Mouse (Mus musculus) gastrocnemius, postnatal 25 days (tissue): Measurements from ENCODE around the gene Nfatc2ip. TPM values are rescaled to one million over a fixed set of nuclear protein-coding genes. Genes with fewer than 3 reads are reported as not detected.

ENCODE experiments used
- DNase-seq: peaks from one replicate; pipeline ENCODE4 v3.0.0; 2022
- long read RNA-seq, 2 experiments: library from polyadenylated mRNA; stranded (forward); transcript quantifications; one replicate each; pipeline ENCODE4 v2.0.0; 2021
- total RNA-seq, 2 experiments: library from RNA; stranded (reverse); gene quantifications; 1 replicate in 1 of 2; 2 replicates in 1 of 2; pipeline ENCODE4 v1.2.3; 2021

Gene Nfatc2ip
- total RNA-seq: 1 to 10 TPM; 2.8 to 3.2 TPM
- long read RNA-seq, experiment 1, partial matches to known transcripts: 0 of 1 reads
- long read RNA-seq, experiment 1, other reads (novel, unspliced or antisense): 1 of 1 reads
- long read RNA-seq, experiment 2, partial matches to known transcripts: 0 of 1 reads
- long read RNA-seq, experiment 2, other reads (novel, unspliced or antisense): 1 of 1 reads

DNA sequence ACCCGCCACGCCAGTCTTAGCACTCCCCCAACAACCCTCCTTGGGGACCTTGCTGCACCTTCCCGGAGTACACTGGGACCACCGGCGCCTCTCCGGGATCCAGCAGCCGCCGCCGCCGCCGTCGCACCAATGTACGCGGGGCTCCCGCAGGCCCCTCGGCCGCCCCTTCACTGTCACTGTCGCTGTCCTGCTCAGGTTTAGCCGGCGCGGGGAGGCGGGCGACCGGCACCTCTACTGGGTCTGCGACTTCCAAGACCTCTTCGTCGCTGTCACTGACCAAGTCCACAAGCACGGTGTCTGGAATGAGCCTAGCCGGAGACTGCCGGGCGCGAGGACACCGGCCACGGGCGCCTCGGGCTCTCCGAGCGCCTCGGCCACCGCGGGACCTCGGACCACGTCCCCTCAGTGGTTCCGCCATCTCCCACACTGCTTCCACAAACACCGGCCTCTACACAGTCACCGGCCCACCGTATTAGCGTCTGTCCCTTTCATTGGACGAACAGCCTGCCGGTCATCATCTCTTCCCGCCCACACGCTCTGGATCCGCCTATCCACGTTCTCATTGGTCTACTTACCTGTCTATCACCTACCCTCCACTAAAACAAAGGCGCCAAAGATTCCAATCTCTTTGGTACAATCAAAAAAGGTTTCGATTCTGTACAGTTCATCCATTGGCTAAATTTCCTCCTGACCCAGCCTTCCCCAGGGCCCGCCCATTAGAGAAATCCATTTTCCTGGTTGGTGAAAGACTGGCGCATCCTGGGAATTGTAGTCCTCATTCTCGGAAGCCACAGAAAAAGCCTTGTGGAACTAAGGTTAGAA is at the start of gene Nfatc2ip:
TSS of gene Nfatc2ip (minus strand) at position 440 of the 822 bp plus-strand sequence.
- peak; percentile 93 for DNase-seq

DNA sequence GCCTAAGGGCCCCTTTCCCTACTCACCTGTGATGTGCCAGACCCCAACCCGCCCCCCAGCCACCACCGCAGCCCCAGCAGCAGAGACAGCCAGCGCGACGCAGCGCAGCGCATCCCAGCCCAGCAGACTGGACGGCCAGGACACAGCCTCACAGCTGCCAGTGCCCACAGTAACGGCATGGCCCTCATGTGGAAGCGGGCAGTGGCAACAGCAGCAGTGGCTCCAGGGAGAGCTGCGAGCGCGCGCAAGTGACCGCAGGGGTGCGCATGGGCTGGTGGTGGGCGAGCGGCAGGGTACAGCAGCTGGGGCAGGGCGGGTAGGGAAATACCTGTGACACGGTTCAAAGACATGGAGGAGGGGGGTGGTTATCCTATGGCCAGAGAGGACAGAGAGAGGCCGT is 49.7 kb upstream of the Nfatc2ip start:
- DNase-seq: no peak

DNA sequence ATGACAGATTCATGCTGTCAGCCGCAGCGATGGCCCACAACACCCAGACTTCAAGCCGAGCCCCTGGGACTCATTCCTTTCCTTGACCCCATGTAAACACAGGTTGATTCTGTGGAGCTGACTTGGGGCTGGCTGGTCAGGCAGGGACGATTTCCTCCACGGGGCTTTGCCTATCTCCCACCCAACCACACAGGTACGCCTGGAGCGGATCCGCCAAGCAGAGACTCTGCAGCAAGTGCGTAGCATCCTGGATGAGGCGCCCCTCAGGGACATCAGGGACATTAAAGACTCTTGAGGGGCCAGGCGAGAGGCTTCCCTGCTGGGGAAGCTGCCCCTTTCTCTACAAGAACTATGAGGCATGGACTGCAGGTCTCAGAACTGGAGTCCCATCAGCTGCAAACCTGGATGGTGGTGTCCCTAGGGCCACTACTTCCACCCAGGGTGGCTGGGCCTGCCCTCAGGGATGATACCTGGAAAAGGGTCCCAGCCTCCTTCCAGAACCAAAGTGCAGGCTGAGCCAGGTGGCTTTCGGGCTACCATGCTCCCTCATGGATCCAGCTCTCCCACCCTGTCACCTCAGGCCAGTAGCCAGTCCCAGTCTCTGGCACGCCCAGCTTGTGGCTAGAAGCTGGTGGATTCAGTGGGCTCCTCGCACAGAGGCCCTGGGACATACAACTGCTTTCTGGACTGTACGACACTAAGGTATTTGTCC is 48.7 kb upstream of the Nfatc2ip start:
- DNase-seq: no peak

DNA sequence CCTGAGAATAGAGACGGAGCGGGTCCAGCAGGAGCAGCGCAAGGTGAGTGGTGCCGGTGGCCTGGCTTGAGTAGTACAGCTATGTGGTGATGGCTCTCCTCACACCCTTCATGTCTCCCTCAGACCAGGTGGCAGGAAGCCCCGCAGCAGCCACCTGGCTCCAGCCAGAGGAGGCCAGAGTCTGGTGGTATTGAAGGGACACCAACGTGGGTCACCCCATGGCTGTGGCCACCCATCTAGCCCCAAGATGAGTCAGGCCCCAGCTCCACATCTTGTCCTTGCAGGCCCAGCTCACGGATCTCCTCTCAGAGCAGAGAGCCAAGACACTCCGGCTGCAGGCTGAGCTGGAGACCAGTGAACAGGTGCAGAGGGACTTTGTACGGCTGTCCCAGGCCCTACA is 48.0 kb upstream of the Nfatc2ip start:
- DNase-seq: no peak

DNA sequence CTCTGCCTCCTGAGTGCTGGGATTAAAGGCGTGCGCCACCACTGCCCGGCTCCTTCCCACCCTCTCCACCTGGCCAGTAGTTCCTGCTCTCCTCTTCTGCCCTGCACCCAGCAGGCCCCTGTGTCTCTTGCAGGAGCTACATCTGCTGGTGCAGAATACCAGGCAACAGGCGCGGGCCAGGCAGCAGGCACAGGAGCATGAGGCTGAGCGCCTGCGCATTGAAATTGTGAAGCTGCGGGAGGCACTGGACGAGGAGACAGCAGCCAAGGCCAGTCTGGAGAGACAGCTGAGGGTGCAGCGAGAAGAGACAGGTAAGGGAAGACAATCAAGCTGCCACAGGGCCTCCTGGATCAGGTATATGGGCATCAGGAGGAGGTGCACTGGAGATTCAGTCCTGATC is 47.5 kb upstream of the Nfatc2ip start:
- DNase-seq: no peak

DNA sequence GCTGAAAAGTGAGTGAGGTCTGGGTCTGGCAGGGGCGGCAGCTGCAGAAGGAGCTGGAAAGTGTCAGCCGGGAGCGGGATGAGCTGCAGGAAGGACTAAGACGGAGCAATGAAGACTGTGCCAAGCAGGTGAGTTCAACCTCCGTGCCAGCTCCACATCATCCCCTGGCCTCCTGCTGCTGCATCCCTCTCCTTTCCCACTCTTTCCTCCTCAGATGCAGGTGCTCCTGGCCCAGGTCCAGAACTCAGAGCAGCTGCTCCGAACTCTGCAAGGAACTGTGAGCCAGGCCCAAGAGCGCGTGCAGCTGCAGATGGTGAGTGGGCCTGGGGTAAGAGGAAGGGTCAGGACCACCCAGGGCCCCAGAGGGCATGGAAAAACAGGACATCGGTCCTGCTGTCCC is 43.6 kb upstream of the Nfatc2ip start:
- no peak for DNase-seq

DNA sequence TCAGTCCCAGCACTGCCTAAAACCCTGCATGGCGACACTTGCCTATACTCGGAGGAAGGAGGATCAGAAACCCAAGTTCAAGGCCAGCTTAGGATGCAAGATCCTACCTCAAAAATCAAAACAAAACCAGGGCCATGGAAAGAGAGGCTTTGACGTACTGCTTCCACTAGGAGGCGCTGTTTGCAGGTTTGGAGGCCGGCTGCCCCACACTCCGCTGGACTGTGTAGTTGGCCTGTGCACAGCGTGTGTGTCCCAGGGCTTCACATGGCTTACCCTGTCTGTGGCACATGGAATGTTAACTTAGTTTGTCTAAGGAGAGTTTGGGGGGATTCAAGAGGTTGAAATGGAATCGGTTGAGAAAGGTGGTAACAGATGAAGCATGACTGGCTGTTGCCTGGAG is 40.3 kb upstream of the Nfatc2ip start:
- no peak for DNase-seq

DNA sequence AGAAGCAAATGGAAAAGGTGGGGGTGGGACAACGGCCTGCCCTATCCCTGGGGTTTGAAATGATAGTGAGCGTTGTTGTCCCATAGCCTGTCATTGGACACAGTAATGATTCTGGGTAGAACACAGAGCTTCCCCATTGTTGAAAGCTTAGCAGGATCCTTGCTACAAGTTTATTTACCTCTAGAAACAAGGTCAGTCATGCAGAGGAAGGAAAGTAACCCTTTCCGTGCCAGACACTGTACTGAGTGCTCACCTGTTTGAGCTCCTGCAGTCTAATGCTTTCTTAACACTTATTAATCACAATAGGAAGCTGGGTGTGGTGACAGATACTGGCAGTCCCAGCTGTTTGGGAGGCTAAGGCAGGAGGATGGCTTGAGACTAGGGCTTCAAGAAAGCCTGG is 39.3 kb upstream of the Nfatc2ip start:
- no peak for DNase-seq

DNA sequence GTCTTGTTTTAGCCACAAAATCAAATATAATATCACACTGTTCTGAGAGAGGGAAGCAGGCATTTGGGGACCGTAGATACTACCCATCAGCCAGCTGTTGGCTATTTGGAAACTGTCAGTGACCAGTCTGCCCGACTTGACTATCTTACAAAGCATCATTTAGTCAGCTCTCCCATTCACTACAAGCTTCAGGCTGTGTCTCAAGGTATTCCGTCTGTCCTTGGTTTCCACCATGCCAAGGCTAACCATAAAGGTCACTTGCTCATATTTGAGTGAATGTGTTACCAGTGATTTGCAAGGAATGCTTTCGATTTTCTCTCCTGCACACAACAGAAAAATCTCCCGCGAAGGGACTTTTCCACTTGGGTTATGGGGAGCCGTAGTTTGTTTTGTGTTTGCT is 38.2 kb upstream of the Nfatc2ip start:
- no peak for DNase-seq

DNA sequence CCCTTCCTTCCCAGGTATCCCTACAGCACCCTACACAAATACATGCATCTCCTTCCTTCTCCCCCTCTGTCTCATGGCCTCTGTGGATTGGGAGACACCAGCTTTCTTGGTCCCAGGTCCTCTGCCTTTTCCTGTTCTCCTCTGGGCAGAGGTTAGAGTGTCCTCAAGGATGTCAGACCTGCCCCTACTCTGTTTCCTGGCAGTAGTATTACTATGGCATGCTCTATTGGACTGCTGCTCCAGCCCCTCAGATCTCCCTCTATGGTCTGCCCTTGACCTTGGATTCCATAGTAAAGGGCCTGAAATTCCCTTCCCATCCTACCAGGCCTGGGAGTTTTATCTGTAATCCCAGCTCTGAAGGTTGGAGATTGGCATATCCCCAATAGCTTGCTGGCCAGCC is 33.6 kb upstream of the Nfatc2ip start:
- no peak for DNase-seq

DNA sequence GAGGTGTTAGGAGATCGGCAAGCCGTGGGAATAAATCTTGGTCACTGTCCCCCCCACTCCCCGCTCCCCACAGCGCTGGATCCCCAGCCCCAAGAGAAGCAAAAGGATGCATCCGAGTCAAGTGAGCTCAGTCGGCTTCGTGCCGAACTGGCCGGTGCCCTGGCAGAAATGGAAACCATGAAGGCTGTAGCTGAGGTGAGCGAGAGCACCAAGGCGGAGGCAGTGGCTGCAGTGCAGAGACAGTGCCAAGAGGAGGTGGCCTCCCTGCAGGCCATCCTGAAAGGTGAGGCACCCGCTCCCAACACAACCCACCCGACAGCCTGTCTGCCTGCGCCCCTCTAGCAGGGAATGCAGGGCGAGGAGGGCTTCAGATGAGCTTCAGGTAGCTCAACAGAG is 33.0 kb upstream of the Nfatc2ip start:
- peak; percentile 43 for DNase-seq

DNA sequence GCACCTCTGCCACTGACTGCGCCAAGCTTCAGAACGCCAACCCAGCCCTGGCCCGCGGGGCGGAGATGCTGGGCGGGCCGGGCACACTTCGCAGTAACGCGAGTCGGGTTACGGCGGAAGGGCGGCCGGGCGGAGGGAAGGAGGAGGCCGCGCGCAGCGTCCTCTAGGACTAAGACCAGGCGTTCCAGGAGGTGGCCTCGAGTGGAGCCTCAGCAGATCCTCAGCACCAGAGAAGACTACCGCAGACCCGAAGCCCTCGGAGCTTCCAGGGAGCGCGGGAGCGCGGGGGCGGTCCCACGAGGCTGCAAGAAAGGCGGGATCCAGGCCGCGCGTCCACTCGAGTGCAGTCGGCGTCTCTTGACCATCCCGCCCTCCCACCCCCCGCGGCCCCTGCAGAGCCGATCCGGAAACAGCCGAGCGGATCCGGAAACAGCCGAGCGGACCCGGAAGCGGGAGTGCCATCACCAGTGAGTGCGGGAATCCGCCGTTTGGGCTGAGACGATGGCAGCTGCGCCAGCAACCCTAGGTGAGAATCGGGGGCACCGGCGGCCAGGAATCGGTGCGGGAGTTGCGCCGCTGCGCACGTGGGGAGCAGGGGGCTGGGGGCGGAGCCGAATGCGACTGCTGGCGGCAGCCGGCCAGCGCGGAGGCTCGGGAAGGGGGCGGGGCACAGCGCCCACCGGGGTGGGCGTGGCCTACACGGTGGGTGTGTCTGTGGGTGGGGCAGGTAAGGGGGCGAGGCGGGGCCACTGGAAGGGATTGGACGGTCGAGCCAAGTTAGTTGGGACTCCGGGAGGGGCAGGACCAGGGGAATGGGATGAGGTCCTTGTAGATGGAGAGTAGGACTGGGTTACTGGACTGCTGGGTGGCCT is 32.3 kb upstream of the Nfatc2ip start, which contains the start of gene Rabep2:
TSS of gene Rabep2 (plus strand) at position 129 of the 872 bp plus-strand sequence.
- DNase-seq: peak; percentile 92

DNA sequence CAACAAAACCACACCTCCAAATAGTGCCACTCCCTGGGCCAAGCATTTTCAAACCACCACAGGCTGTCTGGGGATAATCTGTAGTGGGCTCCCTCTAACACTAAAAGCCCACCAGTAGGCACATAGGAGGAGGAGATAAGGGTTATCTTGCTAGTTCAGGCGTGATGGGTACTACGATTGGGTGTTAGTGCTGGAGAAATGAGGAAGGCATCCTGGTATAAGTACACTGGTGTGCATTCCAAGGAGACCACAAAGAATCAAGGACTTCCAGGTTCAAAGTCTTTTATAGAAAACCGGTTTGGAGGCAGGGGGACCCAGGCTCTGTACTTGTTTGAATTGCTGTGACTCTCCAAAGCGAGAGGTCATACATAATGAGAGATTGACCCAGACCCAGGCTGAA is 31.6 kb upstream of the Nfatc2ip start:
- DNase-seq: no peak

DNA sequence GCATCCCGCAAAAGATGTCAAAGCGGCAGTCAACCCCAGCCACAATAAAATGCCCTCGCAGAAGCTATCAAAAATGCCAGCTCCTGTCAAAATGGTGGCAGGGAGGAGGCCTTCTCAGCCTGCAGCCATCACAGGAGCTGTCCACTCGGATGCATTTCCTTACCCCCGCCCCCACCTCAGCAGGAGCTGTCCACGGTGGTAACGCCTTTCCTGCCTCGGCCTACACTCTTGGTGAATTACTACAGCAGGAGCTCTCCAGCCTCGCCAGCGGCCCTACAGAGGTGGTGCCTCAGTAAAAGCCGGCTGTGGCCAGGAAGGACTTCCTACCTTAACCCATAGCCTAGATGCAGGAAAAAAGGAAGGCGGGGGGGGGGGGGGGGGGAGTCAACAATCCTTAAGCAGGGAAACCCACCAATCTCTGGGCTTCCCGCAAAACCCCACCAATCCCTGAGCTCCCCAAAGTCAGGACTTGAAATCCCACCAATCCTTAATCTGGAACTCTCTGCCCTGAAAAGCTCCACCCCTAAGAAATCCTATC is 30.9 kb upstream of the Nfatc2ip start:
- no peak for DNase-seq

DNA sequence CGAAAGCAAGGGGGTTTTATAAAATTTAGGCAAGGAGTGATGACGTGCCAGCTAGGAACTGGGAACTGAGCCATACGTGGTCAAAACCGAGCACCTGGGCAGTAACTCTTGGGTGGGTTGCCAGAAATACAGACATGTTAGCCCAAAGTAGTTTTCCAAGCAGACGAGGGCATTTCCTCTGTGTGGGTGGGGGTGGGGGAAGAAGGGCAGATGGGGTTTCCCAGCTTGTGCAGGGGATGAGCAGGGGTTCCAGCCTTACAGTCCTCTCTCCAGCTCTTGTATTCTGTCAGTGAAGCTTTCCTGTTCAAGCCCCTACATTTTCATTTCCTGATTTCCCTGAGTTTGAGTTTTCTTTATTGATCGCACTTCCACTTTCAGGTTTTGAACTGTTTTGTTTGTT is 27.6 kb upstream of the Nfatc2ip start:
- no peak for DNase-seq

DNA sequence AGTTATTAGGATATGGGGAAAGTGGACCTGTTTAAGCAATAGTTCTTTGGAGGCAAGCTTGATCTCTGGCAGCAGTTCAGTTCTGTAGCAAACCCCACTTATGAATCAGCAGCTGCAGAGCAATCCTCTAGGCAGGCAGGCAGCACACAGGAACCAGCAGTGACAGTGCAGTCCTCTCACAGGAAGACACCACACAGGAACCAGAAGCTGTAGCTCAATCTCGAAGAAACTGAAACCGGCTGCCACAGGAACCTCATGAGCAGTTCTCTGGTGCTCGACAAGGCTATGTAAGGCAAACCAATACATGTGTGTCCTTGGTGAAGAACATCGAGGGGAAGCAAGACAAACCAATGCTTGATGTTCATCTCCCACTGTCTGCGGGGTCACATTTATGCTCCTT is 25.2 kb upstream of the Nfatc2ip start:
- DNase-seq: no peak

DNA sequence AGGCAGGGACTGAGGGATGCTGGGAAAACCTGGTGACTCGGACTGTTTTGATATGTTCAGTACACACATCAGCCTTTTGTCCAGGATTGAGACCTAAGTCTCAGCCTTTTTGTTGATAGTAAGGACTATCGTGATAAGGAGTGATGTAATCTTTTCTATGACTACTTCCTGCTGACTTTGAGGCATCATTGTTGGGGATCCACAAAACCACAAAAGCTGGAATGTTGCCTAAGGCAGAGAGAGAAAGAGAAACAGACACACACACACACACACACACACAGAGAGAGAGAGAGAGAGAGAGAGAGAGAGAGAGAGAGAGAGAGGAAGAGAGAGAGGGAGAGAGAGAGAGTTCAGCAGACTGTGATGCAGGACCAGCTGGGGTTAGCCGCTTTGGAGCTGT is 22.0 kb upstream of the Nfatc2ip start:
- no peak for DNase-seq

DNA sequence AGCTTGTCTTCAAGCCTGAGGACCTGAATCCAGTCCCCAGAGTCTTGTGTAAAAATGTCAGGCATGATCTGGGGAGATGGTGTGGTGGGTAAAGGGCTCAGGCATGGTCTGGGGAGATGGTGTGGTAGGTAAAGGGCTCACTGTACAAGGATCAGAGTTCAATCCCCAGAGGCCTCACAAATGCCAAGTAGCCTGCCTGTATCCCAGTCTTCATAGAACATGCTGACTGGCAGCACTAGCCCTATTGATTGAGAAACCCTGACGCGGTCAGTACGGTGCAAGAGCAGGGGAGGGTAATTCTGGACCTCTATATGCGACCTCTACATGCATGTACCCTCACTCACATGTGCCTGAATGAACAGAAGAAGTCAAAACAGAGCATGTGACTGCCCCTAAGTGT is 21.1 kb upstream of the Nfatc2ip start:
- DNase-seq: no peak

DNA sequence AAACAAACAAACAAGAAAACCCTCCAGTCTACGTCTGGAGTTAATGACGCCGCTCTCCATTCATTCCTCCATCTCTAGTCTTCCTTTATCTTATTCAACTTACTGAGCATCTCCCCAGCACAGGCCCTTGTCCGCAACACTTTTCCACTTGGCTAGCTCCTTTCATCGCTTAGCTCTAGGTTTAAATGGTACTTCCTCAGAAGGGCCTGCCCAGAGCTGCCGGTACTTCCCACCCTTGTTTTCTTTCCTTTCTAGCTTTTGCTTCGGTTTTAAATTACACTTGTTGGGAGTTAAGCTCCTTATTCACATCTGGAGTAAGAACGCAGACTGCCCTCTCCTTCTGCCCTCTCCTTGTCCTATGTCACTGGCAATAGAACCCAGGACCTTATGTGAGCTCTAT is 20.5 kb upstream of the Nfatc2ip start:
- DNase-seq: no peak

DNA sequence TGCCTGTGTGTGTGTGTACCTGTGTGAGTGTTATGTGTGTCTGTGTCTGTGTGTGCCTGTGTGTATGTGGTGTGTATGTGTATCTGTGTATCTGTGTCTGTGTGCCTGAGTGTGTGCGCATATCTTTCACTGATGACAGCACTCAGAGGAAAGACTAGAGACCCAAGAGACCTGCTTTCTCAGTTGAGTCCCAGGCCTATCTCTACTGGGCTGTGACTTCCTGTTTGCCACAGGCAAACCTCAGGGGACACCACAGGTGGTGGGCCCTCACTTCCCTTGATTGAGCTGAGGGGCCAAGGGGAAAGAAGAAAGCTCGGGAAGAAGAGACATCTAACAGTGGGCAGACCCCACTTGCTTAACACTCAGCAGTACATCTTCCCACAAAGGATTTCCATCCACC is 20.1 kb upstream of the Nfatc2ip start:
- no peak for DNase-seq

DNA sequence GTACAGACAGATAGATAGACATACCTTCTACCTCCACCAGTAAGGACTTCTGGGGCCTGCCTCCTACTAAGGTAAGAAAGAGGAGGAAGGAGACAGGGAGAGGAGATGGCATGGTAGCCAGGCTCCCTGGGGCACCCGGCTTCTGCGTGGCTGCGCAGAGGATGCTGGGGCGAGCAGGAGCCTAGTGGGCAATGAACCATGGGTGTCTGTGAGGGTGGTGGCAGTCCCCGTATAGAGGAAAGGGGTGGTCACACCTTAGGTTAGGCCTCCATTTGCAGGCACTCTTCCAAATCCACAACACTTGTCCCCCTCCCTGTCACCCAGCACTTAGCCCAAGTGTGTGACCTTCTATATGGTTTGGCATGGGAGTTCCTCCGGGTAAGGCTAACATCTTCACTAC is 18.2 kb upstream of the Nfatc2ip start, which contains the start of gene Cd19:
TSS of gene Cd19 (minus strand) at position 165 of the 400 bp plus-strand sequence.
- DNase-seq: no peak

DNA sequence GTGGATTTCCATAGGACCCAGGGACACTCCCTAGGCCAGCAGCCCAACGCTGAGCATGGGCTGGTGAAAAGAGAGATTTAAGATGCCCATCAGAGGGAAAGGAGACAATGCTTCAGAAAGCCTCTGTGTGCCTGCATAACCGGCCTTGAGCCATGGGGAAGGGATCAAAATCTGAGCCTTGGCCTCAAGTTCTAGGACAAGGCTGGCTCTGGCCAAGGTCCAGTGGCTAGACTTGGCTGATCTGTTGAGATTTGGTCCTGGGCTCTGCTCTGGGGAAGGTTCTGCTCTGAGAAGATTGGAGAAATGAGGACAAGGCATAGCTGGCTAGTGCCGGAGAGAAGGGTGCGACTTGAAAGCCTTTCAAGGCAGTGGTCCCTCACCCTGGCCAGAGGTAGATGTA is 14.5 kb upstream of the Nfatc2ip start:
- no peak for DNase-seq
